9 mouse cellular contexts compared by ENCODE assay signal in the genomic region with DNA sequence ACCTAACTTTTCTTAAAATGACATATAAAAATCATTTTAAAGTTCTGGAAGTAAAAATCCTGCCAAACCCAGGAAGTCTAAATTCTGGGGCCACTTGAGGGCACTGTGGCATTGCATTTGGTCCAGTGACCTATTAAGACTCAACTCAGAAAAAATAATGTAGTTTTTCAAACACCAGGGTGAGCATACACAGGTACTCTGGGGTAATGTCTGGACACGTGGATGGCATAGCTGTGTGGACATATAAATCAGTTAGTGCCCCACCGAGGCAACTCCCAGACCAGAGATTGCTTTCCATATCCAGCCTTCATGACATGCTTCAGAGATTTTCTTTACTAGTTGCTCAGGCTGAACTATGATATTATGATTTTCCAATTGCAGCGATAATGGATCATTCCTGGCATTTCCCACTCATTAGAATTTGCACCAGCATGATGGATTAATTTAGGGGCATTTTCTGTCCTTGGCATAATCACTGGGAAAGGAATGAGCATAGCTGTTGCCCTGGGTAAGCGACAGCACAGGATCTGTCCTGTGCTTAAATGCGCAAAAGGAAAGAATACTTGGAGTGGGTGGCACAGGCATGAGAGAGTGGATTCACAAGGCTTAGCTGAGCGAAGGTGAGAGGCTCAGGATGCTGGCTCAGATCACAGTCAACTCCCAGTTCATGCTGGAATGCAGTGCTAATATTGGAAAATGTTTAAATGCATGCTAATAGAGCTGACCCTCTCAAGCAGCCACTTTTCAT.
DNase-seq lines count a peak whose midpoint lies in the region; ATAC-seq lines count a peak whose summit lies in the region.
"Had no signal": no experiment of that assay in that cellular context is flagged by ENCODE, and none has a peak within 500 bp of the region (broad histone marks: within the 10 kb centered on the region; RNA-seq: fewer than 3 reads in every experiment).

No protein-coding gene starts in this region.

- no peaks in the 10 kb centered on the region for H3K36me3 ChIP-seq in hindbrain, embryonic 14.5 days (replicated peaks; ENCODE audit: control insufficient read depth, insufficient read depth)
- no peaks in the 10 kb centered on the region for H3K36me3 ChIP-seq in midbrain, embryonic 15.5 days (replicated peaks)

- no peak overlapping the region for H3K9ac ChIP-seq in hindbrain, embryonic 14.5 days
- H3K9ac ChIP-seq in midbrain, embryonic 15.5 days = no peak overlapping the region
- H3K9ac ChIP-seq: liver, embryonic 14.5 days had no signal

- no peak overlapping the region for H3K4me2 ChIP-seq in hindbrain, embryonic 14.5 days (replicated peaks)
- H3K4me2 ChIP-seq in midbrain, embryonic 15.5 days = peak overlapping the region; percentile 16; the same call in 1 of the 2 replicates

- H3K4me1 ChIP-seq in hindbrain, embryonic 14.5 days (replicated peaks; ENCODE audit: control insufficient read depth, insufficient read depth, low read length) = peaks cover 7% of the 10 kb centered on the region
- peaks cover 11% of the 10 kb centered on the region for H3K4me1 ChIP-seq in midbrain, embryonic 15.5 days

- WGBS in hindbrain, embryonic 14.5 days = 49% methylated on average over 6 of the region's 6 CpGs
- WGBS in midbrain, embryonic 15.5 days = 46% methylated on average over 6 of the region's 6 CpGs

- H3K4me3 ChIP-seq in hindbrain, embryonic 14.5 days (replicated peaks; ENCODE audit: low read length) = no peak overlapping the region
- H3K4me3 ChIP-seq in midbrain, embryonic 15.5 days = no peak overlapping the region

- ATAC-seq in hindbrain, embryonic 14.5 days (ENCODE audit: low FRiP score) = peak; percentile 78
- ATAC-seq in midbrain, embryonic 15.5 days (replicated peaks) = peak; percentile 88
- ATAC-seq in monocyte, adult 5-6 weeks (replicated peaks; ENCODE audit: insufficient number of reproducible peaks, low FRiP score, low TSS enrichment, poor library complexity, severe bottlenecking) = no peak
- no peak for ATAC-seq in CD4-positive, CD25-positive, alpha-beta regulatory T cell, adult 4 months

- H3K9me3 ChIP-seq in hindbrain, embryonic 14.5 days (ENCODE audit: control insufficient read depth, low read length) = no peaks in the 10 kb centered on the region
- no peaks in the 10 kb centered on the region for H3K9me3 ChIP-seq in midbrain, embryonic 15.5 days

- no peak overlapping the region for H3K27ac ChIP-seq in hindbrain, embryonic 14.5 days
- H3K27ac ChIP-seq in midbrain, embryonic 15.5 days = peak overlapping the region; percentile 55; the same call in 1 of the 2 replicates
- H3K27ac ChIP-seq: liver, embryonic 14.5 days had no signal

- peak; percentile 3 for DNase-seq in cerebellum, adult 8-10 months
- no peak for DNase-seq in cerebellum, adult 9-11 months
- peak; percentile 8 for DNase-seq in NIH3T3 (ENCODE audit: low read depth)
- DNase-seq in hindbrain, embryonic 14.5 days (ENCODE audit: low spot score) = peak; percentile 81
- no peak for DNase-seq in thymus, adult 18-20 months

- no peaks in the 10 kb centered on the region for H3K27me3 ChIP-seq in hindbrain, embryonic 14.5 days (ENCODE audit: control insufficient read depth, insufficient read depth, low read length)
- H3K27me3 ChIP-seq in midbrain, embryonic 15.5 days (replicated peaks) = no peaks in the 10 kb centered on the region

Comparison
In these comparisons a context has a peak if more than half of its experiments do, and no peak if none do; other contexts are left out.
1. DNase-seq: peak in cerebellum, adult 8-10 months (single experiment), NIH3T3 (single experiment) and hindbrain, embryonic 14.5 days (single experiment); none in cerebellum, adult 9-11 months (single experiment) and thymus, adult 18-20 months (0 of 2).
2. ATAC-seq: peak in hindbrain, embryonic 14.5 days (single experiment) and midbrain, embryonic 15.5 days (single experiment); none in monocyte, adult 5-6 weeks (single experiment) and CD4-positive, CD25-positive, alpha-beta regulatory T cell, adult 4 months (single experiment).